Mouse (Mus musculus) hindbrain, embryonic 11.5 days (tissue): ENCODE results near the gene Slc25a34. TPM values are rescaled to one million over a fixed set of nuclear protein-coding genes. Genes with fewer than 3 reads are reported as not detected.

Experiments
- ATAC-seq: fragments of 200-750 bp; cut with Nextera tagmentation; 2 replicates; pipeline ENCODE4 v1.8.0; 2017; ENCODE audit warnings: mild to moderate bottlenecking, moderate TSS enrichment, moderate library complexity; ENCODE audit not compliant: low FRiP score
- DNase-seq: peaks from one replicate; pipeline ENCODE4 v3.0.0-alpha.2; 2015; ENCODE audit warnings: low spot score
- H3K27ac ChIP-seq: fragments of 300-500 bp; sonication (generic); 2 replicates; pipeline ENCODE4 v1.5.1; 2014; ENCODE audit warnings: mild to moderate bottlenecking, low read depth, low read length
- H3K27me3 ChIP-seq: fragments of 300-500 bp; sonication (generic); 2 replicates; pipeline ENCODE4 v1.6.1; 2014; ENCODE audit warnings: mild to moderate bottlenecking, low read length, moderate library complexity, mixed read lengths; ENCODE audit not compliant: control insufficient read depth, insufficient read depth
- H3K36me3 ChIP-seq: fragments of 300-500 bp; sonication (generic); 2 replicates; pipeline ENCODE4 v1.6.1; 2014; ENCODE audit warnings: mild to moderate bottlenecking, low read length, moderate library complexity, mixed read lengths; ENCODE audit not compliant: control insufficient read depth, insufficient read depth
- H3K4me1 ChIP-seq: fragments of 300-500 bp; sonication (generic); replicated peaks from 2 replicates; pipeline ENCODE4 v1.6.1; 2014; ENCODE audit warnings: low read length, mixed read lengths; ENCODE audit not compliant: control insufficient read depth, insufficient read depth
- H3K4me2 ChIP-seq: fragments of 300-500 bp; sonication (generic); replicated peaks from 2 replicates; pipeline ENCODE4 v1.6.1; 2014; ENCODE audit warnings: mild to moderate bottlenecking, low read depth, low read length
- H3K4me3 ChIP-seq: fragments of 300-500 bp; sonication (generic); 2 replicates; pipeline ENCODE4 v1.5.1; 2014; ENCODE audit warnings: low read depth, low read length
- H3K9ac ChIP-seq: fragments of 300-500 bp; sonication (generic); 2 replicates; pipeline ENCODE4 v1.6.1; 2014; ENCODE audit warnings: low read depth, low read length
- H3K9me3 ChIP-seq: fragments of 300-500 bp; sonication (generic); 2 replicates; pipeline ENCODE4 v1.6.1; 2016; ENCODE audit warnings: low read length; ENCODE audit not compliant: control insufficient read depth
- WGBS: fragments of 180-500 bp; shearing (Covaris S2); extraction: QIAGEN DNeasy Blood & Tissue Kit; methylation state at CpG from one replicate; pipeline ENCODE4 v1.1.7; 2014; 5-methylcytosine and 5-hydroxymethylcytosine counted together
- polyA plus RNA-seq: library from polyadenylated mRNA; unstranded; fragments of >200 nt; fragmentation: Nextera tagmentation; extraction: Ambion mirVana; gene quantifications from 2 replicates; pipeline ENCODE4 v1.2.1, GENCODE M21; 2014

Slc25a34 gene
- polyA plus RNA-seq, 1 experiment from 2014 or later, result not detected

DNA sequence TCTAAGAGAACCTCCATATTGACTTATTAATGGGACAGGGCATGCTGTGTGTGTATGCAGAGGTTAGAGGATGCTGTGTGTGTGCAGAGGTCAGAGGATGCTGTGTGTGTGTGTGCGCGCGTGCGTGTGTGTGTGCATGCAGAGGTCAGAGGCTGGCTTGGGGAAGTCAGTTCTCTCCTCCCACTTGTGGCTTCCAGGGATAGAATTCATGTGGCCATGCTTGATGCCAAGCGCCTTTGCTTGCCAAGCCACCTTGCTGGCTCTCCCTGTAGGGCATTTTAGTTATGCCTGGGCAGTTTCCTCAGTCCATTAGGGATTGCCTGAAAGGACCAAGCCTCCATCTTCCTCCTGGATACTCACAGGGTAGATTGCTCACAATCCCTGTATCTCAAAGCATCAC is 13.1 kb upstream of the Slc25a34 start:
- H3K27me3 ChIP-seq, result no peaks in the 10 kb centered on the region
- H3K4me1 ChIP-seq, result no peaks in the 10 kb centered on the region
- H3K9me3 ChIP-seq, result no peaks in the 10 kb centered on the region
- WGBS, result 94% methylated on average over 5 of the region's 5 CpGs
- DNase-seq (no peak), ATAC-seq (no peak)
- H3K36me3 ChIP-seq, result peaks cover 12% of the 10 kb centered on the region
- no peak overlapping the region for H3K27ac ChIP-seq
- no peak overlapping the region for H3K4me2 ChIP-seq
- H3K9ac ChIP-seq, result no peak overlapping the region
- H3K4me3 ChIP-seq, result no peak overlapping the region

DNA sequence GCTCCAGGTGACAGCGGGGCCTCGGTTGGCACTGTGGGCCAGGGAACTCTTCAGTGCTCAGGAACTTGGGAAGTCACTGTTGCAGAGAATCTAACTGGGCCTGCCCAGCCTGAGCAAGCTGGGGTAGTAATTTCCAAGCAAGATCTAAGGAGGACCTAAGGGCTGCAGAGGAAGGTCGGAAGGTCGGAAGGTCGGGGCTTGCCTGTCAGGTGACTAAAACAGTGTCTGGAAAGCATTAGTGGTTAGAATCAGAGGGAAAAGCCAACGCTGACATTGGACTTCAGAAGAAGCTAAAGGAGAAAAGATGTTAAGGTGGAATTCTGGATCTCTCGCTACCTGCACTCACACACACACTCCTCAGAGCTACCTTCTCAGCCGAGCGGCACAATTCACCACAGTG is 12.4 kb upstream of the Slc25a34 start:
- no peak overlapping the region for H3K9ac ChIP-seq
- DNase-seq, result no peak
- H3K4me3 ChIP-seq, result no peak overlapping the region
- WGBS, result 82% methylated on average over 9 of the region's 9 CpGs
- H3K4me2 ChIP-seq, result no peak overlapping the region
- no peak for ATAC-seq
- no peaks in the 10 kb centered on the region for H3K27me3 ChIP-seq
- H3K9me3 ChIP-seq, result no peaks in the 10 kb centered on the region
- no peak overlapping the region for H3K27ac ChIP-seq
- no peaks in the 10 kb centered on the region for H3K4me1 ChIP-seq
- H3K36me3 ChIP-seq, result peaks cover 19% of the 10 kb centered on the region

DNA sequence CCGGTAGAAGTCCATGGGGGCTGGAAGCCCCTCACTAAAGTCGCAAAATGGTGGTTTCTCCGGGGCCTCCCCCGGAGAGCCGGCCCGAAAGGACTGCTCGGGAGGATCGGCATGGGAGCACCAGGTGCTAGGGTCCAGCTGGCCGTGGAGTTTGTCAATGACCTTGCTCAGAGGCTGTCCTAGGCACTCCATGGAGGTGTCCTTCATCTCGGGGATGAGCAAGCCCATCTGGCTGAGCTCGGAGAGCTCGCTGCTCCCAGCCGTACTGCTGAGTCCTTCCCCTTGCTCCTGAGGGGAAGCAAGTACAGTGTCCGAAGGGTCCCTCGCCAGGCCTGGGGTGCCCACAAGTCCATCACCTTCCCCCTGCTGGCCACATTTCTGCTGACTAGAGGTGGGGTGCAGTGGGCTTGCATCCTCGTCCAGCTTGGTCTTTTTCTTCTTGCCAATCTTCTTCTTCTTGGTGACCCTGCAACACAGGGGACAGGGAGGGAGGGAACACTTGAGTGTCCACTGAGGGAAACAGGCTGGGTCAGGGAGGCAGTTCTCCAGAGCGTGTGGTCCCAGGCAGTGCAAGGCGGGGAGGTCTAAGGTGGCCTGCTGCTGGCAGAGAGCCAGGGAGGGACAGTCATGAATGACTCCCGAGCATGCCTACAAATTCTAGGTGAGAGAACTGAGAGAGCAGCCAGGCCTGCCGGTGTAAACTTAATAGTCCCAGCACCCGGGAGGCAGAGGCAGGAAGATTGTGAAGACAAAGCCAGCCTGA is 8.7 kb upstream of the Slc25a34 start:
- Histone ChIP-seq H3K9ac (no peak overlapping the region), H3K4me3 (no peak overlapping the region), H3K27ac (no peak overlapping the region), H3K9me3 (no peaks in the 10 kb centered on the region), H3K4me2 (no peak overlapping the region), H3K27me3 (no peaks in the 10 kb centered on the region), H3K4me1 (no peaks in the 10 kb centered on the region), H3K36me3 (peaks cover 27% of the 10 kb centered on the region)
- 95% methylated on average over 21 of the region's 21 CpGs for WGBS
- ATAC-seq (no peak), DNase-seq (no peak)

DNA sequence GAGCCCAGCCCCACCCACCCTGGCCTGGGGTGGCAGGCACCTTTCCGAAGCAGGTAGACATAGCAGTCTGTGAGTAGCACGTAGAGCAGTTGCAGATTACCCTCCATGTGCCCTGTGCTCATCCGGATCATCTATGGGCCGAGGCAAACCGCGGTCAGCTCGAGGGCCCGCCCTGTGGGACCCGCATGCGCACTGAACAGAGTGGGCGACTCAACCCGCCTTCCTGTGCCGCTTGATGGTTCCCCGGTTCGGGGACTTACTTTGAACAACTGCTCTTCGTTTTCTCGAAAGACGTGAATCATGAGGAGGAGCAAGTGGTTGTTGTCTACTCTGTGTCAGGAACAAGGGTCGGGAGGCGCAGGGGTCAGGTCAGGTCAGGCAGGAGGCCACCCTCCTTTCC is 7.6 kb upstream of the Slc25a34 start:
- Histone ChIP-seq H3K9ac (no peak overlapping the region), H3K4me2 (no peak overlapping the region), H3K4me1 (no peaks in the 10 kb centered on the region), H3K4me3 (no peak overlapping the region), H3K27ac (no peak overlapping the region), H3K27me3 (no peaks in the 10 kb centered on the region), H3K9me3 (no peaks in the 10 kb centered on the region), H3K36me3 (peaks cover 27% of the 10 kb centered on the region)
- no peak for DNase-seq
- WGBS, result 94% methylated on average over 20 of the region's 20 CpGs
- ATAC-seq, result no peak

DNA sequence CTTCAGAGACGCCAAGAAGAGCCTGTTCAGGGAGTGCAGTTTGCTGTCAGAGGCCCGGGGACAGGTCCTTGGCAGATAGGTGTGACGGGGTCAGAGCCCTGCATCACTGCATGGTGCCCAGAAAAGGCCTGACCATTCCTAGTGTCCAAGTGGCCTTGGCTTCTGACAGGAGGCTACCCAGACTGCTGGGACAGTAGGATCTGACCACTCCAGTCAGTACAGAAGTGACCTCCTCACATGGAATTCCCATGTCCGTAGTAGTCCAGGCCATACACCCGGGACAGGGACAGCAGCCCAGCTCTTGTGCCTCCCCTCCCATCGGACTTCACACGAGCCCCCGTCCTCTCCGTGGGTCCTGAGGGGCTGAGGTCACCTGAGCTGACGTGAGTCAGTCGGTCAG is 6.4 kb upstream of the Slc25a34 start:
- peaks cover 27% of the 10 kb centered on the region for H3K36me3 ChIP-seq

DNA sequence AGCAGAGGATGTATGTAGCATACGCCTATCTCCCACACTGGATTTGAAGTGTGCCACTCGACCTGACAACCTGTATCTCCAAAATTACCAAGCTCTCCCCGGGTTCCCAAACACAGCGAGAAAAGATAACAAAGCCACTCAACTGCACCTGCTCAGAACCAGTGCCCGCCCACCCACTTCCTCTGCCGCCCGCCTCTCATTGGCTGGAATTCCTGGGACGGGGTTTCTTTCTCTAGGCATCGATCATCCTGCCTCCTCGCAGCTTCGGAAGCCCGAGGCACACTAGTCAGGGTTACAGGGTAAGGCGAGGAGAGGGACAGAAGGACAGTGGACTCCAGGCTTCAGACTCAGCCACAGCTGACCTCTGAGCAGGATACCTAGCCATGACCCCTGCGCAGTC is 5.0 kb upstream of the Slc25a34 start:
- H3K4me3 ChIP-seq, result no peak overlapping the region
- DNase-seq, result no peak
- WGBS, result 87% methylated on average over 14 of the region's 14 CpGs
- H3K27ac ChIP-seq, result no peak overlapping the region
- H3K9ac ChIP-seq, result no peak overlapping the region
- H3K36me3 ChIP-seq, result peaks cover 23% of the 10 kb centered on the region
- no peaks in the 10 kb centered on the region for H3K27me3 ChIP-seq
- no peaks in the 10 kb centered on the region for H3K9me3 ChIP-seq
- ATAC-seq, result no peak
- no peak overlapping the region for H3K4me2 ChIP-seq
- peaks cover under 1% of the 10 kb centered on the region; the same call in 1 of the 2 replicates for H3K4me1 ChIP-seq

More for the DNA sequence above, 6.4 kb upstream of the Slc25a34 start:
- H3K27me3 ChIP-seq, result no peaks in the 10 kb centered on the region
- H3K4me1 ChIP-seq, result no peaks in the 10 kb centered on the region
- 91% methylated on average over 11 of the region's 11 CpGs for WGBS
- no peaks in the 10 kb centered on the region for H3K9me3 ChIP-seq
- no peak overlapping the region for H3K27ac ChIP-seq
- H3K4me2 ChIP-seq, result no peak overlapping the region
- no peak overlapping the region for H3K9ac ChIP-seq
- no peak for DNase-seq
- no peak overlapping the region for H3K4me3 ChIP-seq
- 0 out of 2 replicates have a peak, but pooled peaks have one; percentile 11 for ATAC-seq

DNA sequence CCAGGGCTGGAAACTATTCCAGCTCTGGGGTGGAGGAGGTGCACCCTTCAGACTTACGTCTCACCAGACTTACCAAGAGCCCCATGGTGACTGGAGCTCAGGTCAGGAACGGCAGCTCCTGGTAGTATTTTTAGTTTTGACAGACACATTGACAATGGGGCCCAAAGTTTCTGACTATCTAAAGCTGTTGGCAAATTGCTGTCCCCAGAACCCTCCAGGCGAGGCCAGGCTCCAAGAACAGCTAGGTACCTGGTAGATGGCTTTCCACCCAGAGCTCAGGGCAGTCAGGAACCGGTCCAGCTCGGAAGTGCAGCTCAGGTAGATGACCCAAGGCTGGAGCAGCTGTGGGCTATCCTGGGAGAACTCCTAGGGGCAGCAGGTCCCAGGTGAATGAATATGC is 3.9 kb upstream of the Slc25a34 start:
- WGBS, result 89% methylated on average over 5 of the region's 5 CpGs
- ATAC-seq, result no peak
- H3K4me2 ChIP-seq, result no peak overlapping the region
- no peaks in the 10 kb centered on the region for H3K9me3 ChIP-seq
- no peak for DNase-seq
- H3K4me1 ChIP-seq, result peaks cover 2% of the 10 kb centered on the region; the same call in 1 of the 2 replicates
- H3K27ac ChIP-seq, result no peak overlapping the region
- H3K4me3 ChIP-seq, result no peak overlapping the region
- H3K9ac ChIP-seq, result no peak overlapping the region
- no peaks in the 10 kb centered on the region for H3K27me3 ChIP-seq
- H3K36me3 ChIP-seq, result peaks cover 23% of the 10 kb centered on the region

DNA sequence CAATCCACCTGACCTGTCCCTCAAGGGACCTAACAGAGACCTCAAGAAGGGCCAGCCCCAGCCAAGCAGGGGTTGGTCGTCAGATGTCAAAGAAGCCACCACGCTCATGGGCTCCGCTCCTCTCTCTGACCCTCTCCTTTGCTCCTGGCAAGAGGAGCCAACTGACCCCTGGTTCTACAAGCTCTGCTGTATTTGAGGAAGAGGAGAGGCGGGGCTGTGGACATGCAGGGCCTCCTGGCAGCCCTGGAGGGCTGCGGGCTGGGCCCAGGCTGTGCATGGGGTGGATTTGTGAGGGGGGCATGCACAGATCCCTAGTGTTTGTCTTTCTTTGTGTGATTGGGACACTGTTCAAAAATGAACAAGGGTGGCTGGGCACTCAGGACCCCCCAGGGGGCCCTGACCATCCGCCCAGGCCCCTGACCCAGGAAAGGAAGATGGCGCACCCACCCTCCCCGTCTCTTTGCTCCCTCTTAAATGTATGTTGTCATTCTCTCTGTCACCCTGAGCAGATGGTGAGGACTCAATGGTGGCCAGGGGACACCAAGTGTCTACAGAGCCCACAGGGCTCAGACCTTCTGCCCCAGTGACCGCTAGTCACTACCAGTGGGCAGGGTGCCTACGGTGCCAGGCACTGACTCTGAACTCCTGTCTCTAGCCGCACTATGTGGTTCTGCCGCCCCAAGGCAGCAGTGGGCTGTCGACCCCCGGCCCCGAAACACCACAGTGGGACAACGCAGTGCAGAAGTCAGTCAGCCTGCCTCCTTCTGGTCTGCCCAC is 2.3 kb upstream of the Slc25a34 start:
- H3K9me3 ChIP-seq, result no peaks in the 10 kb centered on the region
- ATAC-seq, result no peak
- H3K4me3 ChIP-seq, result no peak overlapping the region
- no peak overlapping the region for H3K4me2 ChIP-seq
- no peaks in the 10 kb centered on the region for H3K27me3 ChIP-seq
- no peak overlapping the region for H3K27ac ChIP-seq
- 94% methylated on average over 16 of the region's 16 CpGs for WGBS
- H3K9ac ChIP-seq, result no peak overlapping the region
- peaks cover 2% of the 10 kb centered on the region; the same call in 1 of the 2 replicates for H3K4me1 ChIP-seq
- H3K36me3 ChIP-seq, result peaks cover 10% of the 10 kb centered on the region; the same call in 1 of the 2 replicates
- no peak for DNase-seq
